14 mouse cellular contexts compared by ENCODE assay signal in the genomic region with DNA sequence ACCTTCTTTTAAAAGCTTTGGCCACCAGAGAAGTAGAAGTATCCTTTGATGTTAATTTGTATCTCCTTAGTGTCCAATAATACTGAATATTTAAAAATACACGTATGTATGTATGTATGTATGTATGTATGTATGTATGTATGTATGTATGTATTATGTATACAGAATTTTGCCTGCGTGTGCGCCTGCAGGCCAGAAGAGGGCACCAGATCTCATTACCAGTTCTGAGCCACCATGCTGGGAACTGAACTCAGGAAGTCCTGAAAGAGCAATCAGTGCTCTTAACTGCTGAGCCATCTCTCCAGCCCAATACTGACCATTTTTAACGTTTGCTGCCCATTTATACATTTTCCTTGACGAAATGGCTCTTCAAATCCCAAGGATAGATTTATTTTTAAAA. TPM values are rescaled to one million over a fixed set of nuclear protein-coding genes. Genes with fewer than 3 reads are reported as not detected.
DNase-seq lines count a peak whose midpoint lies in the region; ATAC-seq and TF ChIP-seq lines count a peak whose summit lies in the region.
"Had no signal": no experiment of that assay in that cellular context is flagged by ENCODE, and none has a peak within 500 bp of the region (broad histone marks: within the 10 kb centered on the region; RNA-seq: fewer than 3 reads in every experiment).

No protein-coding gene starts in this region.

- H3K27me3 ChIP-seq in heart, adult 2 months (ENCODE audit: control insufficient read depth, insufficient read depth, low read length) = no peaks in the 10 kb centered on the region
- no peaks in the 10 kb centered on the region for H3K27me3 ChIP-seq in lung, postnatal 0 days (replicated peaks; ENCODE audit: insufficient read depth, low read length)
- peaks cover 8% of the 10 kb centered on the region for H3K27me3 ChIP-seq in Patski
- H3K27me3 ChIP-seq in small intestine, adult 2 months (ENCODE audit: control insufficient read depth, insufficient read depth, low read length) = no peaks in the 10 kb centered on the region
- H3K27me3 ChIP-seq: heart, embryonic 13.5 days; limb, embryonic 15.5 days had no signal

- H3K36me3 ChIP-seq in heart, adult 2 months (ENCODE audit: control insufficient read depth, insufficient read depth, low read length) = no peaks in the 10 kb centered on the region
- H3K36me3 ChIP-seq in lung, postnatal 0 days (ENCODE audit: insufficient read depth, low read length) = no peaks in the 10 kb centered on the region
- H3K36me3 ChIP-seq in small intestine, adult 2 months (ENCODE audit: control insufficient read depth, insufficient read depth, low read length) = no peaks in the 10 kb centered on the region
- H3K36me3 ChIP-seq: heart, embryonic 13.5 days; kidney, embryonic 15.5 days; limb, embryonic 15.5 days had no signal

- no peak overlapping the region for H3K27ac ChIP-seq in heart, adult 2 months
- no peak overlapping the region for H3K27ac ChIP-seq in lung, postnatal 0 days (ENCODE audit: low read length)
- no peak overlapping the region for H3K27ac ChIP-seq in small intestine, adult 2 months (ENCODE audit: insufficient read depth, low read depth, low read length)
- H3K27ac ChIP-seq: heart, embryonic 13.5 days; kidney, embryonic 15.5 days; limb, embryonic 15.5 days had no signal

- CTCF ChIA-PET in Patski (lab: Charles Lee) = no interaction called here

- no peaks in the 10 kb centered on the region for H3K79me2 ChIP-seq in heart, adult 2 months (replicated peaks; ENCODE audit: control insufficient read depth, insufficient read depth, low read length)

- no peak overlapping the region for H3K9ac ChIP-seq in heart, adult 2 months (ENCODE audit: low read depth, low read length)
- no peak overlapping the region for H3K9ac ChIP-seq in lung, postnatal 0 days (replicated peaks; ENCODE audit: low read depth)
- H3K9ac ChIP-seq: heart, embryonic 13.5 days; kidney, embryonic 15.5 days; limb, embryonic 15.5 days had no signal

- intact Hi-C loops in heart, adult 2 months (cut with DNase I) = no loop called here
- intact Hi-C loops in heart, postnatal 25 days (cut with DNase I) = no loop called here

- ATAC-seq in lung, postnatal 0 days = no peak
- ATAC-seq in Patski = no peak

- no peaks in the 10 kb centered on the region for H3K4me1 ChIP-seq in heart, adult 2 months (ENCODE audit: control insufficient read depth, insufficient read depth, low read length)
- H3K4me1 ChIP-seq in lung, postnatal 0 days (ENCODE audit: insufficient read depth, low read depth, low read length) = no peaks in the 10 kb centered on the region
- H3K4me1 ChIP-seq in small intestine, adult 2 months (ENCODE audit: control insufficient read depth, insufficient read depth, insufficient read length, low read length) = no peaks in the 10 kb centered on the region
- H3K4me1 ChIP-seq: heart, embryonic 13.5 days; kidney, embryonic 15.5 days; limb, embryonic 15.5 days had no signal

- TF ChIP-seq EP300 in heart, adult 2 months (IDR thresholded peaks at IDR 0.05; ENCODE audit: insufficient read depth, low read depth, low read length) = no peak
- TF ChIP-seq EP300 in lung, postnatal 0 days (IDR thresholded peaks at IDR 0.05) = no peak

- no peaks in the 10 kb centered on the region for H3K9me3 ChIP-seq in lung, postnatal 0 days (ENCODE audit: low read length)
- H3K9me3 ChIP-seq: heart, embryonic 13.5 days; kidney, embryonic 15.5 days; limb, embryonic 15.5 days had no signal

- in situ Hi-C loops in Patski (cut with MboI; ENCODE audit: low pct_unique_long_range_greater_than_20kb) = no loop called here

- POLR2A ChIA-PET in Patski (lab: Charles Lee) = no interaction called here

- TF ChIP-seq CTCF in heart, adult 2 months (IDR thresholded peaks at IDR 0.05) = peak; percentile 58
- TF ChIP-seq CTCF in lung, postnatal 0 days (IDR thresholded peaks at IDR 0.05) = peak; percentile 59
- peak; percentile 74 for TF ChIP-seq CTCF in Patski (IDR thresholded peaks at IDR 0.05)
- TF ChIP-seq CTCF in small intestine, adult 2 months (IDR thresholded peaks at IDR 0.05; ENCODE audit: extremely low read depth, insufficient read length, insufficient replicate concordance, low read depth, low read length) = peak; percentile 40; the same call in 1 of the 2 replicates

- H3K4me3 ChIP-seq in heart, adult 2 months = no peak overlapping the region
- H3K4me3 ChIP-seq in lung, postnatal 0 days (ENCODE audit: low read depth, low read length) = no peak overlapping the region
- no peak overlapping the region for H3K4me3 ChIP-seq in small intestine, adult 2 months (ENCODE audit: low read depth, low read length)
- H3K4me3 ChIP-seq: heart, embryonic 13.5 days; kidney, embryonic 15.5 days; limb, embryonic 15.5 days had no signal

- TF ChIP-seq POLR2A in heart, adult 2 months (IDR thresholded peaks at IDR 0.05; ENCODE audit: insufficient read depth, low read depth, low read length) = no peak
- no peak for TF ChIP-seq POLR2A in small intestine, adult 2 months (IDR thresholded peaks at IDR 0.05; ENCODE audit: low read depth, low read length)

- DNase-seq in heart, adult 2 months = no peak
- no peak for DNase-seq in heart, postnatal 25 days (ENCODE audit: low spot score)
- DNase-seq in lung, postnatal 0 days (ENCODE audit: low spot score) = no peak
- DNase-seq in lung, postnatal 25 days (ENCODE audit: low spot score) = no peak
- DNase-seq in Patski (ENCODE audit: low read depth, low spot score) (no peak), MN1 (ENCODE audit: low spot score) (no peak)
- DNase-seq in right cerebral cortex, postnatal 36 days (ENCODE audit: low spot score in 2 of 2) = no peak
- DNase-seq: cerebellum, adult 18-20 months; right cerebral cortex, adult 18-20 months had no signal

- 28% methylated on average over 5 of the region's 5 CpGs for WGBS in heart, adult 2 months
- WGBS in lung, postnatal 0 days = 21% methylated on average over 5 of the region's 5 CpGs
- 40% methylated on average over 5 of the region's 5 CpGs for WGBS in small intestine, adult 2 months

- H3K4me2 ChIP-seq in lung, postnatal 0 days (replicated peaks; ENCODE audit: low read depth, low read length) = no peak overlapping the region
- H3K4me2 ChIP-seq: heart, embryonic 13.5 days; kidney, embryonic 15.5 days; limb, embryonic 15.5 days had no signal

RNA-seq across cellular contexts. Expression of a gene that starts 8.3 kb away (rescaled TPM):
- 1 to 10 TPM; 3.9 to 4.0 TPM for total RNA-seq in heart, adult 2 months (2021)
- polyA plus RNA-seq in heart, adult 2 months (2012; rRNA removed) = 9.1 and 13.4 TPM in 2 replicates
- total RNA-seq in heart, postnatal 25 days (2021) = 1 to 10 TPM; 4.2 to 4.6 TPM
- 3.4 and 3.8 TPM in 2 replicates for polyA plus RNA-seq in lung, postnatal 0 days (2015; fragmentation: Nextera tagmentation; extraction: Ambion mirVana)
- polyA plus RNA-seq in Patski (2021) = 7.6 TPM
- 28.7 and 37.5 TPM in 2 replicates for polyA plus RNA-seq in small intestine, adult 2 months (2012; rRNA removed)

RNA-seq across cellular contexts. Expression of a gene that starts 39.3 kb away (rescaled TPM):
- under 1 TPM; 0.23 to 0.39 TPM for total RNA-seq in heart, adult 2 months (2021)
- polyA plus RNA-seq in heart, adult 2 months (2012; rRNA removed) = 0.35 and 0.74 TPM in 2 replicates
- under 1 TPM; 0.39 to 0.49 TPM for total RNA-seq in heart, postnatal 25 days (2021)
- polyA plus RNA-seq in lung, postnatal 0 days (2015; fragmentation: Nextera tagmentation; extraction: Ambion mirVana) = 1.3 TPM in 2 replicates
- polyA plus RNA-seq in Patski (2021) = 1.4 TPM
- polyA plus RNA-seq in small intestine, adult 2 months (2012; rRNA removed) = 0.27 and 1.0 TPM in 2 replicates
- total RNA-seq: monocyte, adult 5-6 weeks had no signal

RNA-seq across cellular contexts. Expression of a gene that starts 47.1 kb away (rescaled TPM):
- total RNA-seq in heart, adult 2 months (2021) = 10 to 100 TPM; 14.9 to 15.6 TPM
- 7.1 and 11.8 TPM in 2 replicates for polyA plus RNA-seq in heart, adult 2 months (2012; rRNA removed)
- 10 to 100 TPM; 16.5 to 18.8 TPM for total RNA-seq in heart, postnatal 25 days (2021)
- 5.8 and 6.3 TPM in 2 replicates for polyA plus RNA-seq in lung, postnatal 0 days (2015; fragmentation: Nextera tagmentation; extraction: Ambion mirVana)
- 18.6 TPM for polyA plus RNA-seq in Patski (2021)
- 1.9 and 5.8 TPM in 2 replicates for polyA plus RNA-seq in small intestine, adult 2 months (2012; rRNA removed)

RNA-seq across cellular contexts. Expression of a gene that starts 53.6 kb away (rescaled TPM):
- 10 to 100 TPM; 28.3 to 34.7 TPM for total RNA-seq in heart, adult 2 months (2021)
- 35.8 and 39.1 TPM in 2 replicates for polyA plus RNA-seq in heart, adult 2 months (2012; rRNA removed)
- 10 to 100 TPM; 37.1 to 40.5 TPM for total RNA-seq in heart, postnatal 25 days (2021)
- polyA plus RNA-seq in lung, postnatal 0 days (2015; fragmentation: Nextera tagmentation; extraction: Ambion mirVana) = 21.0 and 22.8 TPM in 2 replicates
- polyA plus RNA-seq in Patski (2021) = 55.3 TPM
- polyA plus RNA-seq in small intestine, adult 2 months (2012; rRNA removed) = 43.4 and 89.2 TPM in 2 replicates
